Mouse (Mus musculus): ENCODE results near the gene Atp5f1. TPM values are rescaled to one million over a fixed set of nuclear protein-coding genes. Genes with fewer than 3 reads are reported as not detected.
A peak's percentile ranks its signal among the peaks of the same experiment; 100 is the strongest.
"Not testable (repeated sequence)": the region's sequence is repeated elsewhere in the genome, so short reads cannot be mapped to it uniquely, and the experiment has no call there.

Atp5f1 gene
- polyA plus RNA-seq, 1 experiment from 2014 or later = 549 TPM

DNA sequence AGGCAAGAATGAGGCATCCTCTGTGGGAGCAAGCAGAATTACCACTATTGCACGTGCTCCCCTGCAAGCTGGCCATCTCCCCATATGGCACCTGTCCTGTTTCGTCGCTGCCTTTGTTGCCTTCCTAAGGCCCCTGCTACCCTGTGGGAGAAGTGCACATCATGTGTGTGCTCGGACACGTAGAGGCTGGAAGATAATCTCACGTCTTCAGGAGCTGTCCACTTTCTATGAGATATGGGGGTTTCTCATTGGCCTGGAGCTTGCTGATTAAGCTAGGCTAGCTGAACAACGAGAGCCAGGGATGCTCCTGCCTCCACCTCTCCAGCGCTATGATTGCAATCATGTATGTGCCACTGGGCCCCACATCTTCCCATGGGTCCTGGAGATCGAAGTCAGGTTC lies 35.3 kb downstream of the Atp5f1 start:
- H3K4me1 ChIP-seq (ENCODE audit: control insufficient read depth, insufficient read depth, low read length) = no peaks in the 10 kb centered on the region
- WGBS = 82% methylated on average over 9 of the region's 9 CpGs
- H3K27me3 ChIP-seq (ENCODE audit: control insufficient read depth, insufficient read depth, low read length) = no peaks in the 10 kb centered on the region
- H3K4me3 ChIP-seq (ENCODE audit: low read depth, low read length) = no peak overlapping the region
- no peak overlapping the region for H3K9ac ChIP-seq (ENCODE audit: low read length)
- no peaks in the 10 kb centered on the region for H3K36me3 ChIP-seq (ENCODE audit: control insufficient read depth, insufficient read depth, low read length)
- no peak overlapping the region for H3K4me2 ChIP-seq (ENCODE audit: low read depth)
- no peaks in the 10 kb centered on the region for H3K9me3 ChIP-seq (ENCODE audit: control insufficient read depth, low read length)
- no peak overlapping the region for H3K27ac ChIP-seq (ENCODE audit: low read depth, low read length)
- ATAC-seq (ENCODE audit: insufficient read depth, low FRiP score, low TSS enrichment) (no peak), DNase-seq (ENCODE audit: low spot score) (no peak)

DNA sequence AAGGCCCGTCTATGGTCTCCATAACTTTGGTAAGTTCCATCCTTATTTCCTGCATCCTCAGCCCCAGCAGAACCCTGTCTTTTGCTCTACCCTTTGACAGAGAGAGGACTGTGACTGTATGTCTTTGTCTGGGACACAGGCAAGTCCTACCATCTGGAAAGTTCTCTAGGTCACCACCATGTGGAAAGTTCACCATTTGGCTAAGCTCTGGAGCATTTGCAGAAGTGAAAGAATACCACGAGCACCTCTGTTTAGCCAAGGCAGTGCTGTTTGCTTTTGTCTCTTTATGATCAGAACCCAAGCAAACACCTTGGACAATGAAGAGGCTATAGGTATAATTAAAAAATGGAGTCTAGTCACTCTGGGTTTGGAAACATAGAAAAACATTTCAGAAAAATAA lies 37.9 kb downstream of the Atp5f1 start:
- Histone ChIP-seq H3K27me3 (ENCODE audit: control insufficient read depth, insufficient read depth, low read length) (no peaks in the 10 kb centered on the region), H3K9ac (ENCODE audit: low read length) (no peak overlapping the region), H3K9me3 (ENCODE audit: control insufficient read depth, low read length) (no peaks in the 10 kb centered on the region), H3K4me2 (ENCODE audit: low read depth) (no peak overlapping the region), H3K4me3 (ENCODE audit: low read depth, low read length) (no peak overlapping the region), H3K4me1 (ENCODE audit: control insufficient read depth, insufficient read depth, low read length) (no peaks in the 10 kb centered on the region), H3K36me3 (ENCODE audit: control insufficient read depth, insufficient read depth, low read length) (no peaks in the 10 kb centered on the region), H3K27ac (ENCODE audit: low read depth, low read length) (no peak overlapping the region)
- DNase-seq (ENCODE audit: low spot score) (no peak), ATAC-seq (ENCODE audit: insufficient read depth, low FRiP score, low TSS enrichment) (no peak)
- WGBS = 76% methylated on average over 2 of the region's 2 CpGs

DNA sequence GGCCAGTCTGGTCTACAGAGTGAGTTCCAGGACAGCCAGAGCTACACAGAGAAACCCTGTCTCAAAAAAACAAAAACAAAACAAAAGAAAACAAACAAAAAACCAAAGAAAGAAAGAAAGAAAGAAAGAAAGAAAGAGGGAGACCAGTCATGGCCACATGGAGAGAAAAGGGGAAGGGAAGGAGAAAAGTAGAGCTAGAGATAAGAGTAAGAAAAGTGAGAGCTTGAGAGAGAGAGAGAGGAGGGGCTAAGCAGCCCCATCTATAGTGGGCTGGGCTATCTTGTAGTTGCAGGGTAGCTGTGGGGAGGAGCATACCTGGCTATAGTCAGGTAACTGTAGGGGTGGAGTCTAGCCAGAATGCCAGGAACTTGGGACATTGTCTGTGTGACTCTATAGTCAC lies 39.2 kb downstream of the Atp5f1 start:
- H3K9me3 ChIP-seq (ENCODE audit: control insufficient read depth, low read length); H3K27ac ChIP-seq (ENCODE audit: low read depth, low read length); H3K36me3 ChIP-seq (ENCODE audit: control insufficient read depth, insufficient read depth, low read length); H3K4me3 ChIP-seq (ENCODE audit: low read depth, low read length); DNase-seq (ENCODE audit: low spot score); H3K27me3 ChIP-seq (ENCODE audit: control insufficient read depth, insufficient read depth, low read length); H3K9ac ChIP-seq (ENCODE audit: low read length); H3K4me2 ChIP-seq (ENCODE audit: low read depth); H3K4me1 ChIP-seq (ENCODE audit: control insufficient read depth, insufficient read depth, low read length); ATAC-seq (ENCODE audit: insufficient read depth, low FRiP score, low TSS enrichment): not testable (repeated sequence)

DNA sequence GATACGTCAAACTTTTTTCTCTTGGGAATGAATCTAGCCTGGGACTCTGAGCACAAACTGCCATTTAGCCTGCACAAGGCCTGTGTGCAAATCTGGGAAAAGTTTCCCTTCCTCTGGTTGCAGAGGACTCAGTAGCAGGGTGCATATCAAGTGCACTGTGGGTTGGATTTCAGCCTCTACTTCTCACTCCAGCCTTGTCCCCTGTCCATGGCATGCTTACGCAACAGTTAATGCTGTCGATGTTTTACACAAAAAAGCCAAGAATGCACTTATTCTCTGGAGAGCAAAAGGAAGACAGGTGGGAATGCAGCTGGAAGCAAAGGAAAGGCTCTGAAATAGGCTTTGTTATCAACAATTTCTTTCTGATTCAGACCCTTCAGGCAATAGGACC lies 41.5 kb downstream of the Atp5f1 start:
- Histone ChIP-seq H3K36me3 (ENCODE audit: control insufficient read depth, insufficient read depth, low read length) (no peaks in the 10 kb centered on the region), H3K27ac (ENCODE audit: low read depth, low read length) (no peak overlapping the region), H3K9me3 (ENCODE audit: control insufficient read depth, low read length) (no peaks in the 10 kb centered on the region), H3K4me2 (ENCODE audit: low read depth) (no peak overlapping the region), H3K27me3 (ENCODE audit: control insufficient read depth, insufficient read depth, low read length) (no peaks in the 10 kb centered on the region), H3K9ac (ENCODE audit: low read length) (no peak overlapping the region), H3K4me3 (ENCODE audit: low read depth, low read length) (no peak overlapping the region), H3K4me1 (ENCODE audit: control insufficient read depth, insufficient read depth, low read length) (no peaks in the 10 kb centered on the region)
- WGBS = 79% methylated on average over 3 of the region's 3 CpGs
- no peak for DNase-seq (ENCODE audit: low spot score)
- no peak for ATAC-seq (ENCODE audit: insufficient read depth, low FRiP score, low TSS enrichment)

DNA sequence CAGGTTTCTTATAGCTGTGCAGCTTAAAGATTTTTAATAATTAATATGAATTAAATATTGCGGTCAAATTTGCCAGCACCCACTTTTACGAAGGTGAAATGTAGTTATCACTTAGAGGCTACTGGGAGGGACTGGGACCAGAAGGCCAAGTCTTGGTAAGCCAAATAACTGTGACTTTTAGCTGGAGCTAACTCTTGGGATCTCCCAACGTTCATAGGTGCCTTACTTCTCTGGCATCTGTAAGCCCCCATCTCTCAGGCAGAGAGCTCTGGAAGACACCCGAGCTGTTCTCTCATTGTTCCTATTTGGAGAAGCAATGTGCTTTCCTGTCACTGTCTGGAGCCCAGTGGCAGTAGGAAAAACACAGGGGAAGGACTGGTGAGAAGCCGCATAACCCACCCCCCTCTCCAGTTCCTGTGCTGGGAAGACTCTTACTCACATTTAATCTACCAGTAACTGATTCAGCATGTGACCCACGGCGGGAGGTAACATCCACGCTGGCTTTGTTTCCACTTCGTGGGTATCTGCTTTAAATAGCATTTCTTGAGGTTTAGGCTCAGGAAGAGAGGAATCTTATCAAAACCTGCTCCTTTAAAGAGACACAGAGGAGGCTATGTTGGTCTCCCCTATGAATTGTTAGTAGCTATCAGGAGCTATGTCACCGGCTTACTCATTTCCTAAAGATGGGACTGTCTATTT lies 42.1 kb downstream of the Atp5f1 start:
- H3K4me2 ChIP-seq (ENCODE audit: low read depth) = no peak overlapping the region
- ATAC-seq (ENCODE audit: insufficient read depth, low FRiP score, low TSS enrichment) = no peak
- H3K27me3 ChIP-seq (ENCODE audit: control insufficient read depth, insufficient read depth, low read length) = no peaks in the 10 kb centered on the region
- no peaks in the 10 kb centered on the region for H3K36me3 ChIP-seq (ENCODE audit: control insufficient read depth, insufficient read depth, low read length)
- H3K27ac ChIP-seq (ENCODE audit: low read depth, low read length) = no peak overlapping the region
- no peak overlapping the region for H3K9ac ChIP-seq (ENCODE audit: low read length)
- H3K4me1 ChIP-seq (ENCODE audit: control insufficient read depth, insufficient read depth, low read length) = no peaks in the 10 kb centered on the region
- H3K9me3 ChIP-seq (ENCODE audit: control insufficient read depth, low read length) = no peaks in the 10 kb centered on the region
- WGBS = 66% methylated on average over 10 of the region's 10 CpGs
- no peak overlapping the region for H3K4me3 ChIP-seq (ENCODE audit: low read depth, low read length)
- peak; percentile 17 for DNase-seq (ENCODE audit: low spot score)

DNA sequence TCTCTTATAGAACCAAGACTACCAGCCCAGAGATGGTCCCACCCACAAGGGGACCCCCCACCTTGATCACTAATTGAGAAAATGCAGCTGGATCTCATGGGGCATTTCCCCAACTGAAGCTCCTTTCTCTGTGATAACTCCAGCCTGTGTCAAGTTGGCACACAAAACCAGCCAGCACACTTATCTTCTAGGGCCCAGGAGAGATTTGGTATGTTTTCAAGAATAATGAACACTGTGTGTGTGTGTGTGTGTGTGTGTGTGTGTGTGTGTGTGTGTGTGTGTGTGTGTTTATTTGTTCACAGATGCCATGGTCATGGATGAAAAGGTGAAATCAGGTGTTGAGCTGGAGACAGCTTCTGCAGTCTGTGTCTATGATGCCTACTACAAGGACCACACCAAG lies 43.4 kb downstream of the Atp5f1 start:
- H3K36me3 ChIP-seq (ENCODE audit: control insufficient read depth, insufficient read depth, low read length); H3K9me3 ChIP-seq (ENCODE audit: control insufficient read depth, low read length); H3K4me1 ChIP-seq (ENCODE audit: control insufficient read depth, insufficient read depth, low read length); H3K4me2 ChIP-seq (ENCODE audit: low read depth); H3K27ac ChIP-seq (ENCODE audit: low read depth, low read length); DNase-seq (ENCODE audit: low spot score); H3K4me3 ChIP-seq (ENCODE audit: low read depth, low read length); H3K27me3 ChIP-seq (ENCODE audit: control insufficient read depth, insufficient read depth, low read length); H3K9ac ChIP-seq (ENCODE audit: low read length); ATAC-seq (ENCODE audit: insufficient read depth, low FRiP score, low TSS enrichment): not testable (repeated sequence)

DNA sequence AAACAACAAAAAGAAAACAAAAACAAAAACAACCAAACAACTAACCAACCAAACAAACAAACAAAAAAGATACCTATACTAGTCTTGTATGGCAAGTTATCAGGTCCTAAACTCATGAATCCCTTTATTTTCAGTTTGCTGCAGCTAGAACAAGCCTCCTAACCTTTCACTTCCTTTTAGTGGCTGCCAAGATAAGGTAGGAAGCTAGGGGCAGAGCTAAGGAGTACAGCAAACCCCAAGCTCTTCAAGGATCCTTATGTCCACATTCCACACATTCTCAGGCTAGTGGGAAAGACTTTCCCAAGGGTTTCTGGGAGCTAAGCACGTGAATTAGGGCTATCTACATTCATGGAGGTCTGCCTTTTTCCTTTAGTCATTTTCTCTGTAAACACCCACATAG lies 44.6 kb downstream of the Atp5f1 start:
- DNase-seq (ENCODE audit: low spot score) (no peak), ATAC-seq (ENCODE audit: insufficient read depth, low FRiP score, low TSS enrichment) (no peak)

DNA sequence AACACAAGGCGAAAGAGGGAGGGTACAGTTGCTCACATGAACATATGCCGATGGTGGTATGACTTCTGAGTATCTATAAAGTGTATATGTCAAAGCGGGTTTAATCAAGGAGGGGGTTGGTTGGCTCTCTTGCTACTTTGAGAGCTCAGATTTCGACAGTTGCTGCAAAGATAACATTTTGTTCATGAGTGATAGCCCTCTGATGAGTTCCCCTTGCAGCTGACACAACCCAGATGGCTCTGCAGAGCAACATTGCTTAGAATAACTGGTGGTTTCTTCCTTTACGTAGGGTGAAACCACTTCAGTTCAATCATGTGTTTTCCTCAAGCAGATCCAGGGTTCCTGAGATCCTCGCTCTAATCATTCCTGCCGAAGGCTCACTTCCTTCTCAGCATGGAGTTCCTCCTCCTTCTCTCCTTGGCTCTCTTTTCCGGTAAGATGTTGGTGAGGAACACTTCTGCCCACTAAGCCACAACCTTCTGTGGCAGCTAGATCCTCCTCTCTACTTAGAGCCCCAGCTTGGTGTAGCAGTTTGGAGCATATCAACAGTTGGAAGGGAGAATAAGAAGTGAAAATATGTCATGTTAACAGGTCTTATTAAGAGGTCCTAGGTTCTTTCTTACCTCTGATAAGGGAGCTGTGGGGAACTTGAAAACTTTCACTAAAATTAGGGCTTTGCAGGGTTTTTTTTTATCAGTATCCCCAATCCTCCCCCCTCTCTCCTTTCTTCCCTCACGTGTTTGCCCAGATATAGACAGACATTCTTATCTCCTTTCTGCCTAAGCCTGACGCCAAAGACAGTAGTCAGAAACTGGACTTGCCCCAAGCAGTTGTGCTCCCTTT lies 45.8 kb downstream of the Atp5f1 start:
- H3K27ac ChIP-seq (ENCODE audit: low read depth, low read length) = no peak overlapping the region
- no peaks in the 10 kb centered on the region for H3K9me3 ChIP-seq (ENCODE audit: control insufficient read depth, low read length)
- no peak overlapping the region for H3K4me2 ChIP-seq (ENCODE audit: low read depth)
- ATAC-seq (ENCODE audit: insufficient read depth, low FRiP score, low TSS enrichment) (no peak), DNase-seq (ENCODE audit: low spot score) (no peak)
- H3K36me3 ChIP-seq (ENCODE audit: control insufficient read depth, insufficient read depth, low read length) = no peaks in the 10 kb centered on the region
- H3K4me1 ChIP-seq (ENCODE audit: control insufficient read depth, insufficient read depth, low read length) = no peaks in the 10 kb centered on the region
- H3K27me3 ChIP-seq (ENCODE audit: control insufficient read depth, insufficient read depth, low read length) = no peaks in the 10 kb centered on the region
- WGBS = 68% methylated on average over 10 of the region's 10 CpGs
- no peak overlapping the region for H3K4me3 ChIP-seq (ENCODE audit: low read depth, low read length)
- no peak overlapping the region for H3K9ac ChIP-seq (ENCODE audit: low read length)

More for the DNA sequence above, 44.6 kb downstream of the Atp5f1 start:
- Histone ChIP-seq H3K4me1 (ENCODE audit: control insufficient read depth, insufficient read depth, low read length) (no peaks in the 10 kb centered on the region), H3K27ac (ENCODE audit: low read depth, low read length) (no peak overlapping the region), H3K9ac (ENCODE audit: low read length) (no peak overlapping the region), H3K27me3 (ENCODE audit: control insufficient read depth, insufficient read depth, low read length) (no peaks in the 10 kb centered on the region), H3K9me3 (ENCODE audit: control insufficient read depth, low read length) (no peaks in the 10 kb centered on the region), H3K4me2 (ENCODE audit: low read depth) (no peak overlapping the region), H3K36me3 (ENCODE audit: control insufficient read depth, insufficient read depth, low read length) (no peaks in the 10 kb centered on the region), H3K4me3 (ENCODE audit: low read depth, low read length) (no peak overlapping the region)
- WGBS = 46% methylated on average over 1 of the region's 1 CpGs
